In genomic region chr6:54655471-54656095, GRCm38 (mm10) we compare ENCODE assay signal across 12 mouse cellular contexts. TPM values are rescaled to one million over a fixed set of nuclear protein-coding genes. Genes with fewer than 3 reads are reported as not detected.
A peak's percentile ranks its signal among the peaks of the same experiment; 100 is the strongest.
DNase-seq lines count a peak whose midpoint lies in the region; ATAC-seq and TF ChIP-seq lines count a peak whose summit lies in the region.
"Had no signal": no experiment of that assay in that cellular context is flagged by ENCODE, and none has a peak within 500 bp of the region (broad histone marks: within the 10 kb centered on the region; RNA-seq: fewer than 3 reads in every experiment).

No protein-coding gene starts in this region.

- H3K9ac ChIP-seq in lung, postnatal 0 days (replicated peaks; ENCODE audit: low read depth): no peak overlapping the region

- WGBS in lung, postnatal 0 days: 62% methylated on average over 11 of the region's 11 CpGs

- no peak overlapping the region for H3K4me3 ChIP-seq in lung, postnatal 0 days (ENCODE audit: low read depth, low read length)
- no peak overlapping the region for H3K4me3 ChIP-seq in myocyte

- TF ChIP-seq CTCF in lung, postnatal 0 days (IDR thresholded peaks at IDR 0.05): no peak

- no peaks in the 10 kb centered on the region for H3K9me3 ChIP-seq in lung, postnatal 0 days (ENCODE audit: low read length)

- H3K4me1 ChIP-seq in lung, postnatal 0 days (ENCODE audit: insufficient read depth, low read depth, low read length): no peaks in the 10 kb centered on the region; the same call in 1 of the 2 replicates

- H3ac ChIP-seq in myocyte (ENCODE audit: control insufficient read depth, insufficient read length): no peak overlapping the region

- H3K27ac ChIP-seq in lung, postnatal 0 days (ENCODE audit: low read length): no peak overlapping the region
- H3K27ac ChIP-seq: kidney, postnatal 0 days had no signal

- no peak overlapping the region for H3K4me2 ChIP-seq in lung, postnatal 0 days (replicated peaks; ENCODE audit: low read depth, low read length)
- peak overlapping the region; percentile 72 for H3K4me2 ChIP-seq in myocyte (ENCODE audit: low read depth)

- TF ChIP-seq POLR2A in myocyte (IDR thresholded peaks at IDR 0.05; ENCODE audit: insufficient read length, low read depth): no peak

- TF ChIP-seq EP300 in lung, postnatal 0 days (IDR thresholded peaks at IDR 0.05): no peak

- intact Hi-C loops in left cerebral cortex, postnatal 25 days (cut with DNase I): no loop called here

- ATAC-seq in lung, postnatal 0 days: no peak
- ATAC-seq: hindbrain, embryonic 16.5 days had no signal

- peak; percentile 27 to 82 for DNase-seq in adrenal gland, adult (ENCODE audit: inconsistent age in 2 of 2, low spot score in 1 of 2)
- no peak for DNase-seq in adrenal gland, postnatal 25 days
- peak; percentile 68 for DNase-seq in lung, postnatal 0 days (ENCODE audit: low spot score)
- DNase-seq in lung, postnatal 14 days: no peak
- peak; percentile 79 for DNase-seq in heart, adult 8-10 months (ENCODE audit: low spot score)
- no peak for DNase-seq in layer of hippocampus, adult 18-20 months (ENCODE audit: low spot score in 2 of 2)
- no peak for DNase-seq in left cerebral cortex, postnatal 25 days (ENCODE audit: low spot score in 2 of 2)
- DNase-seq: cerebellum, postnatal 25 days; thymus, adult 18-20 months had no signal

- H3K27me3 ChIP-seq in lung, postnatal 0 days (replicated peaks; ENCODE audit: insufficient read depth, low read length): no peaks in the 10 kb centered on the region
- H3K27me3 ChIP-seq in myocyte (ENCODE audit: control insufficient read depth, insufficient read depth, insufficient read length): no peaks in the 10 kb centered on the region

- no peaks in the 10 kb centered on the region for H3K36me3 ChIP-seq in lung, postnatal 0 days (ENCODE audit: insufficient read depth, low read length)
- H3K36me3 ChIP-seq in myocyte (ENCODE audit: control insufficient read depth, insufficient read depth): no peaks in the 10 kb centered on the region

- H3K79me2 ChIP-seq in myocyte (ENCODE audit: control insufficient read depth, insufficient read depth): no peaks in the 10 kb centered on the region

TF ChIP-seq in myocyte, 11 proteins besides CTCF, POLR2A, EP300 and RAD21:
- no peak for TF ChIP-seq MYOG (IDR thresholded peaks at IDR 0.05; ENCODE audit: control insufficient read depth in 1 of 3, insufficient read depth in 1 of 3, insufficient read length in 2 of 3, low read depth in 2 of 3)
- peak; percentile 81; the same call in 1 of the 2 replicates for TF ChIP-seq CEBPB (IDR thresholded peaks at IDR 0.05; ENCODE audit: insufficient read depth, poor library complexity, severe bottlenecking)
- peak; percentile 40 for TF ChIP-seq USF1 (IDR thresholded peaks at IDR 0.05; ENCODE audit: low read depth)

RNA-seq across cellular contexts. Expression of gene Mturn, which starts 25.8 kb away (rescaled TPM):
- 13.2 and 20.6 TPM in 2 replicates for total RNA-seq in adrenal gland, postnatal 25 days (2021)
- polyA plus RNA-seq in lung, postnatal 0 days (2015; fragmentation: Nextera tagmentation; extraction: Ambion mirVana): 6.1 and 8.8 TPM in 2 replicates
- total RNA-seq in heart, adult 8-10 months (2022): 10 to 100 TPM; 10.7 to 18.6 (median 13.4) TPM
- 1.4 TPM for polyA plus RNA-seq in myocyte (2012; fragmentation: generic; extraction: Trizol)
- total RNA-seq in layer of hippocampus, adult 18-20 months (2021): 100 to 1,000 TPM; 159 to 165 TPM
- total RNA-seq in left cerebral cortex, postnatal 25 days (2021): 10 to 100 TPM; 80.3 to 90.3 TPM

RNA-seq across cellular contexts. Expression of gene Fkbp14, which starts 58.5 kb away (rescaled TPM):
- 17.2 and 17.5 TPM in 2 replicates for total RNA-seq in adrenal gland, postnatal 25 days (2021)
- polyA plus RNA-seq in lung, postnatal 0 days (2015; fragmentation: Nextera tagmentation; extraction: Ambion mirVana): 13.6 and 16.1 TPM in 2 replicates
- 1 to 10 TPM; 7.4 to 9.1 (median 8.3) TPM for total RNA-seq in heart, adult 8-10 months (2022)
- polyA plus RNA-seq in myocyte (2012; fragmentation: generic; extraction: Trizol): 6.0 TPM
- total RNA-seq in layer of hippocampus, adult 18-20 months (2021): 10 to 100 TPM; 13.9 to 14.2 TPM
- total RNA-seq in left cerebral cortex, postnatal 25 days (2021): 1 to 10 TPM; 8.5 to 9.0 TPM

Comparison
In these comparisons a context has a peak if more than half of its experiments do, and no peak if none do; other contexts are left out.
1. DNase-seq: peak in adrenal gland, adult (2 of 2), lung, postnatal 0 days (single experiment) and heart, adult 8-10 months (single experiment); none in adrenal gland, postnatal 25 days (single experiment), lung, postnatal 14 days (single experiment), layer of hippocampus, adult 18-20 months (0 of 2) and left cerebral cortex, postnatal 25 days (0 of 2).